Mouse (Mus musculus) right cerebral cortex, postnatal 4 days (tissue): ENCODE results near the gene Eml1.

ENCODE experiments used
- DNase-seq: peaks from one replicate; pipeline ENCODE4 v3.0.0-alpha.2; 2022

Gene Eml1

GRCm38 (mm10) chr12:108374689-108375088 is 3.9 kb downstream of the Eml1 start:
- DNase-seq: no peak

DNA sequence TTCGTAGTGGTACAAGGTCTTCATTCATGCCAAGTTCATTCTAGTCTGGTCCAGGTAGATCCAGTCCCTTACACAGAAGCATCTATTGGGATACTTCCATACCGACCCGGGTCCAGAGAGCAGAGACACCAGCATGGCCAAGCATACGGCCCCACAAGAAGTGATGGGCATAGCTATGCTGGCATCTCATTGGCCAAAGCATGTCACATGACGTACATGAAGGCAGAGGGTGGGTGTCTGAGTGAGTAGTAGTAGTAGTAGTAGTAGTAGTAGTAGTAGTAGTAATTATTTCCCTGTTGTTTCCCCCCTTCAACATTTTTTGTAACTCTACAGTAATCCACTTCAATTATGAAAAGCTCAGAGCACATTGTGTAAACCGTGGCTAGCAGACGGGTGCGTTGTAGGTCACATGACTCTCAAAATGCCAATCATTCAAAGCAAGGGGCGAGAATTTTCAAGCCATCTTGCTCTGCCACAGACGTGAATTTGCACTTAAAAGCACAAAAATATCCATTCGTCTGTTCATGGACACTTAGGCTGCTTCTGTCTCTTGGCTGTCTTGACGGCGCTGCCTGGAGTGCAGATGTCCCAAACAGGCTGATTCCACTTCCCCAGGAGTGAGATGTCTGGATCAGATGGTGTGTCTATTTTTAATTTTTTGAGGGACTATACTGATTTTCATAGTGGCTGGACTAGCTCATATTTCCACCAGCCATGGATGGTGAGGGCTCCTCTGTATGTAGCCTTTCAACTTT is 7.8 kb downstream of the Eml1 start:
- no peak for DNase-seq

GRCm38 (mm10) chr12:108386476-108387232 is 15.9 kb downstream of the Eml1 start:
- peak; percentile 47 for DNase-seq

DNA sequence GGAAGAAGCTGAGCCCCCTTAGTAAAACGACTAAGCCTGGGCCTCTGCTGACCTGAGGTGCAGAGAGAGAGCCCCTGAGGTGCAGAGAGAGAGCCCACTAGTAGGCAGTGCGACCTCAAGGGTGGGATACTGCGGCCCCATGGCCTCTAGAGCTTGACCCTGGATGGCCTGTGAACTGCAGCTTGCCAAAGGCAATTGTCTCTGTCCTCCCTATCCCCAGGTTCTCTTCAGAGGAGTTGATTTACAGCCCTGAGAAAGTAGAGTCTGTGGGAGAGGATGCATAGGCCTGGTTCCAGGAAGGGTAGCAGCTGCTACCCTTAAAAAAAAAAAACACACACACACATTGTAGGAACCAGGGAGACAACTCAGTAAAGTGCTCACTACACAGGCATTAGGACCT is 19.0 kb downstream of the Eml1 start:
- no peak for DNase-seq

DNA sequence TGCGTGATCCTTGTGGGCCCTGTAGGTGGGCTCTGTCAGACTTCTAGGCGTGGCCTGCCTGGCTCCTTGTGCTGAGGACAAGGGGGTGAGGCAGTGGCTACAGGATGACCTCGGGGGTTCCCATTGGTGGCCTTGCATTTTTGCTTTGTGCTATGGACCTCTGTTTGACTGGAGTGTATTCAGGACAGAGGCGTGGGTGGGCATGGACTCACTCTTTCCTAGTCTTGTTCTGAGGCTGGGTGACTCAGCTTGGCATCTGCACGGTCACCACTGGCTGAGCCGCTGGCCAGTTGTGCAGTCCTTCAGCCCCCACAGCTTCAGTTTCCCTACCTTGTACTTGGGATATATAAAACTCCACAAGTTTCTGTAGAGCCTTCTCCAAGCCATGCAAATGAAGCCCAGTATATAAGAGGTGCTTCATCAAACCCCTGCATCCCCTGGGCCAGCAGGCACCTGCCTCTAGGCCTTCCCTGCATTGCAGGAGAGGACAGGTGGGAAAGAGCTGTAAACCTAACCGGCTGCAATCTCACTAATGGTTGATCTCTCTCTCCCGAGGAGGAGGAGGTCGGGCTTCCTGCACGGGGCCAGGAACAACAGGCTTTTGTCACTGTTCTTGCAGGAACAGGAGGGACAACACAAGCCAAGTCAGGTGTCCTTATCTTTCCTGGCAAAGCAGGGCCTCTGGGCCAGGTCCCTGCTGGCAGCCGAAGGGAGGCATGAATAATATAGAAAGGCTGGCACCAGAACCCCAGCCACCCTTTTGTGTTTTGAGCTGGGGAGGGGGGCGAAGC is 21.7 kb downstream of the Eml1 start:
- DNase-seq: no peak

DNA sequence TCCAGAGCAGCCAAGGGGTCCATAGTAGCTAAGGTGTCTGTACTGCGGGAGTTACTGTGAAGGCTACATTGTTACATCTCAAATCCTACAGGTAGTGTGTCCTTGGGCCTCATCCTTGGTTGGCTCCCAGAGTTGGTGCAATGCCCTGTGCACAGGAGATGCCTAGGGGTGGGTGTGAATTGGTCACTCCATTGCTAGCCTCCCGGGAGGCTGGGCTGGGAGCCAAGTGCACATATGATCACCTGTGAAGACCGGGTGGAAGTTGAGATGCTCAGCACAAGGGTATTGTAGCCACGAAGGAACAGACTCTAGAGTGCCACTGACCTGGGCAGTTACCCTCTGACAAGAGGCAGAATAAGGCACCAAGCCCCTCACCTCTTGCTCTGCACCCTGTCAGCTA is 22.3 kb downstream of the Eml1 start:
- DNase-seq: no peak

GRCm38 (mm10) chr12:108393637-108394036 is 22.9 kb downstream of the Eml1 start:
- DNase-seq: no peak

DNA sequence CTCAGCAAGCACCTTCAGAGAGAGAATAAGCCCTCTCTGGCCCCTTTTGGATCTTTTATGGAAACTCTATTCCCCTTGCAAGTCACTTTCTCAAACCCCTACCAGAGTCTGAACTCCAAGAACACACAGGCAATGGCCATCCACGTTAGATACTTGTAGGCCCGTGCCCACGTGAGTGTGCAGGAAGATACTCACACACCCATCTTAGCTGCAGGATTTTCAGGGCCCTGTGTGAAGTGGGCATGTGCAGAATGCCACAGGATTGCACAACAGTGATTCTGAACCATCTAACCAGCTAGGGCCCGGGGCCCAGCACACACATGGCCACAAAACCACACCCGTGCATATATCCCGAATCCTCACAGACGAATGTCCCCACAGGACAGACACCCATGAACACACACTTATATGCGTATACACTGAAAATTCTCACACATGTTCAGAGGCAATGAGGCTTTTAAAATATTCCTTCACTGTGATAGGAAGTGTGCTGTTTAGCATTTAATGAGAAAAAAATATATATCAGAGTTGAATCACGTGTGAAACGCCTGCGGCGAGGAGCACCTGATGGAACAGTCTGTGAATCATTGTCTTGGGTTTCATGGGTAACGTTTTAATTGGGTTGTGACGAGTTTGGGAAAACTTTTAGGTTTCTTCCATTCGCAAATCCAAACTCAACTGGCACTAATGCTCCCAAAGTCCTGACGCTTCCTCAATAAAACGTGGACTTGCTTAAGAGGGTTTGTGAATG is 24.0 kb downstream of the Eml1 start:
- DNase-seq: no peak

GRCm38 (mm10) chr12:108395285-108395660 is 24.5 kb downstream of the Eml1 start:
- no peak for DNase-seq

GRCm38 (mm10) chr12:108396081-108396947 is 25.6 kb downstream of the Eml1 start:
- no peak for DNase-seq

DNA sequence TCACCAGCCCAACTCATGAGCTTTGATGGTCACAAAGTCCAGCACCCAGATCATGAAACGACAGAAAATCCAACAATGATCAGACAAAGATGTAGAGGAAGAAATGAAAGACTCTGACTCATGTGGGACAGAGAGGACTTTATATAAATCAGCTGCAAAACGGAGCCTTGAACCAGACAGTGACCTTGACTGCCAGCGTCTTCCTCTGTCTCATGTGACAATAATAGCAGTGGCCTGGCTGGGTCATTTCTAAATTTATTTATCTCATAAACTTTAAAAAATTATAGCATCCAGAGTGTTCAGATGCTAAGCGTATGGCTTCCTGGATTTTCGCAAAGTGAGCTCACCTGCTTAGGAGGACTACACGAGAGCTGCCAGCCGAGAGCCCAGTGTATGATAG is 27.9 kb downstream of the Eml1 start:
- DNase-seq: no peak

GRCm38 (mm10) chr12:108399191-108399590 is 28.4 kb downstream of the Eml1 start:
- no peak for DNase-seq

- no peak for DNase-seq
Observed at GRCm38 (mm10) chr12:108400951-108401350, 30.2 kb downstream of the Eml1 start.

- no peak for DNase-seq
Observed at GRCm38 (mm10) chr12:108403957-108404356, 33.2 kb downstream of the Eml1 start.

- DNase-seq: no peak
Observed at GRCm38 (mm10) chr12:108409100-108409499, 38.3 kb downstream of the Eml1 start.

DNA sequence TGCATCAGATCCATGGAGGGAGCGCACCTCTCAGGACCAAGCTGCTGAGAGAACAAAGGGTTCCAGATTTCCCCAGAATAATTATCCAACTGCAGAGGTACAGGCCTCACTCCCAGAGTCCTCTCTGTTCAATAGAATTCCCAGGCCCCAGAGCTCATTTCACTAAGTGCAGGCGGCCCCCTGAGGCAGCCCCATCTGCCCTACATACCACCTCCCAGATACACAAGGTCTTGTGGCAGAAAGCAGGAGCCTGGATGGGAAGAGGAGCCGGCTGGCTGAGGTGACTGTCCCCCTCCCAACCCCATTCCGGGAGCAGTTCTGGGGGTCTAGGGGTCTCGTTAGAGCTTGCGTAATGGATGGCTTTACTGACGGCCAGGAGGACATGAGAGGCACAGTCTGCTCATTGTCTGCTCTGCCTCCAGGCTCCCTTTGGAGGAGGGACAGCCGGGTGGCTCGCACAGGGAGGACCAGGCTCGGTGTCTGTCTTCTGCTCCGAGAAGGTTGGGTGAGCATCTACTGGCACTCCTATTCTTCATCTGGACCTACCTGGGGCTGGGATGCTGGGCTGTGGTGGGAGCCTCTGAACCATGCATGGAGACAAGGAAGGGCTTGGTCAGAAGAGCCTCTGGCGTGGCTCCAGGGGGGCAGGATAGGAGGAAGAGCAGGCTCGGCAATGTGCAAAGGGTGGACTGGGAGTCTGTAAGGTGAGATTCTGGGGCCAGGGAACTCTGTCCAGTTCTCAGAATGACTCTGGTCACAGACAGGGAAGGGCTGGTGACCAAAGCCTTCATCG is 39.9 kb downstream of the Eml1 start:
- no peak for DNase-seq

- DNase-seq: no peak
Observed at GRCm38 (mm10) chr12:108414932-108415331, 44.2 kb downstream of the Eml1 start.

DNA sequence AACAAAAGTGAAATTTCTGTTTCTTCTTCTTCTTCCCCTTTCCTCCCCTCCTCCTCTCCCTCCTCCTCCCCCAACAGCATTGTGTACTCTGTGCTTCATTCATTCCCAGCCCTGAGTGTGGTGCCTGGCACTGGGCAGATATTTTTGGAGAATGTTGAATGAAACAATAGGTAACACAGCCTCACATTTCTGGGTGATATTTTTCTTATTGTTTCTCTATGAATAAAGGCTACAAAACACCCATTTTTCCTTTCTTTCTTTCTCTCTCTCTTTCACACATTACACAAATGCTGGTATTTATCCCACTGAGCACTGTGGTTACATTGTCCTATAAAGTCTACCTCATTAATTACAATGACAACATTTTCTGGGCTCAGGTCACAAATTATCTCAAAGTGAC is 48.8 kb downstream of the Eml1 start:
- no peak for DNase-seq

GRCm38 (mm10) chr12:108421477-108421876 is 50.7 kb downstream of the Eml1 start:
- no peak for DNase-seq

- DNase-seq: peak; percentile 67
Observed at GRCm38 (mm10) chr12:108422495-108422857, 51.7 kb downstream of the Eml1 start.
